Mouse (Mus musculus): Measurements from ENCODE around the gene Cubn. TPM values are rescaled to one million over a fixed set of nuclear protein-coding genes. Genes with fewer than 3 reads are reported as not detected.

Cubn gene
- polyA plus RNA-seq, 1 experiment = 0.23 TPM

GRCm38 (mm10) chr2:13451495-13452491 lies 39.8 kb downstream of the Cubn start:
- H3K36me3 ChIP-seq (ENCODE audit: control insufficient read depth, insufficient read depth) = no peaks in the 10 kb centered on the region
- no peak for TF ChIP-seq POLR2AphosphoS2 (IDR thresholded peaks at IDR 0.05; ENCODE audit: insufficient read length, low read depth)
- no peak for TF ChIP-seq REST (IDR thresholded peaks at IDR 0.05; ENCODE audit: insufficient read depth, insufficient read length)
- TF ChIP-seq POLR2A (IDR thresholded peaks at IDR 0.05; ENCODE audit: insufficient read length, low read depth) = no peak
- TF ChIP-seq TCF3 (IDR thresholded peaks at IDR 0.05; ENCODE audit: insufficient read length, low read depth) = no peak
- TF ChIP-seq MYOD1 (IDR thresholded peaks at IDR 0.05; ENCODE audit: control insufficient read depth in 1 of 3, insufficient read length in 2 of 3, low read depth in 2 of 3) = no peak
- TF ChIP-seq E2F4 (IDR thresholded peaks at IDR 0.05; ENCODE audit: insufficient read depth) = no peak
- no peak for TF ChIP-seq TCF12 (IDR thresholded peaks at IDR 0.05; ENCODE audit: insufficient read depth, poor library complexity, severe bottlenecking)
- no peak for TF ChIP-seq SRF (IDR thresholded peaks at IDR 0.05; ENCODE audit: control insufficient read depth, insufficient read length, low read depth)
- no peak for TF ChIP-seq USF1 (IDR thresholded peaks at IDR 0.05; ENCODE audit: low read depth)
- no peak for TF ChIP-seq CEBPB (IDR thresholded peaks at IDR 0.05; ENCODE audit: insufficient read depth, poor library complexity, severe bottlenecking)
- no peak for TF ChIP-seq MAX (IDR thresholded peaks at IDR 0.05; ENCODE audit: low read depth)
- no peak for TF ChIP-seq MYOG (IDR thresholded peaks at IDR 0.05; ENCODE audit: control insufficient read depth in 1 of 3, insufficient read depth in 1 of 3, insufficient read length in 2 of 3, low read depth in 2 of 3)
- H3K27me3 ChIP-seq (ENCODE audit: control insufficient read depth, insufficient read depth, insufficient read length) = no peaks in the 10 kb centered on the region
- no peak overlapping the region for H3ac ChIP-seq (ENCODE audit: control insufficient read depth, insufficient read length)
- no peak overlapping the region for H3K4me3 ChIP-seq
- H3K4me2 ChIP-seq (ENCODE audit: low read depth) = peak overlapping the region; percentile 39
- no peaks in the 10 kb centered on the region for H3K79me2 ChIP-seq (ENCODE audit: control insufficient read depth, insufficient read depth)

GRCm38 (mm10) chr2:13450895-13451294 lies 40.7 kb downstream of the Cubn start:
- H3K79me2 ChIP-seq (ENCODE audit: control insufficient read depth, insufficient read depth) = no peaks in the 10 kb centered on the region
- H3K36me3 ChIP-seq (ENCODE audit: control insufficient read depth, insufficient read depth) = no peaks in the 10 kb centered on the region
- H3K4me2 ChIP-seq (ENCODE audit: low read depth) = peak overlapping the region; percentile 39
- no peaks in the 10 kb centered on the region for H3K27me3 ChIP-seq (ENCODE audit: control insufficient read depth, insufficient read depth, insufficient read length)
- H3K4me3 ChIP-seq = no peak overlapping the region
- no peak overlapping the region for H3ac ChIP-seq (ENCODE audit: control insufficient read depth, insufficient read length)
- TF ChIP-seq TCF12 (IDR thresholded peaks at IDR 0.05; ENCODE audit: insufficient read depth, poor library complexity, severe bottlenecking) (no peak), REST (IDR thresholded peaks at IDR 0.05; ENCODE audit: insufficient read depth, insufficient read length) (no peak), CEBPB (IDR thresholded peaks at IDR 0.05; ENCODE audit: insufficient read depth, poor library complexity, severe bottlenecking) (0 out of 2 replicates have a peak, but pooled peaks have one; percentile 49), USF1 (IDR thresholded peaks at IDR 0.05; ENCODE audit: low read depth) (peak; percentile 92)

- Histone ChIP-seq H3K4me3 (no peak overlapping the region), H3ac (ENCODE audit: control insufficient read depth, insufficient read length) (no peak overlapping the region), H3K36me3 (ENCODE audit: control insufficient read depth, insufficient read depth) (no peaks in the 10 kb centered on the region), H3K4me2 (ENCODE audit: low read depth) (peak overlapping the region; percentile 39), H3K27me3 (ENCODE audit: control insufficient read depth, insufficient read depth, insufficient read length) (no peaks in the 10 kb centered on the region), H3K79me2 (ENCODE audit: control insufficient read depth, insufficient read depth) (no peaks in the 10 kb centered on the region)
- TF ChIP-seq E2F4 (IDR thresholded peaks at IDR 0.05; ENCODE audit: insufficient read depth) = no peak
- TF ChIP-seq POLR2AphosphoS2 (IDR thresholded peaks at IDR 0.05; ENCODE audit: insufficient read length, low read depth) = no peak
- TF ChIP-seq TCF3 (IDR thresholded peaks at IDR 0.05; ENCODE audit: insufficient read length, low read depth) = no peak
- TF ChIP-seq MYOD1 (IDR thresholded peaks at IDR 0.05; ENCODE audit: control insufficient read depth in 1 of 3, insufficient read length in 2 of 3, low read depth in 2 of 3) = no peak
- TF ChIP-seq TCF12 (IDR thresholded peaks at IDR 0.05; ENCODE audit: insufficient read depth, poor library complexity, severe bottlenecking) = no peak
- no peak for TF ChIP-seq MAX (IDR thresholded peaks at IDR 0.05; ENCODE audit: low read depth)
These were observed 41.1 kb downstream of the Cubn start for GRCm38 (mm10) chr2:13450470-13450869.

- TF ChIP-seq POLR2AphosphoS2 (IDR thresholded peaks at IDR 0.05; ENCODE audit: insufficient read length, low read depth) (no peak), REST (IDR thresholded peaks at IDR 0.05; ENCODE audit: insufficient read depth, insufficient read length) (no peak), MYOG (IDR thresholded peaks at IDR 0.05; ENCODE audit: control insufficient read depth in 1 of 3, insufficient read depth in 1 of 3, insufficient read length in 2 of 3, low read depth in 2 of 3) (no peak), E2F4 (IDR thresholded peaks at IDR 0.05; ENCODE audit: insufficient read depth) (no peak), CEBPB (IDR thresholded peaks at IDR 0.05; ENCODE audit: insufficient read depth, poor library complexity, severe bottlenecking) (no peak), TCF12 (IDR thresholded peaks at IDR 0.05; ENCODE audit: insufficient read depth, poor library complexity, severe bottlenecking) (no peak)
- H3ac ChIP-seq (ENCODE audit: control insufficient read depth, insufficient read length) = no peak overlapping the region
- no peaks in the 10 kb centered on the region for H3K79me2 ChIP-seq (ENCODE audit: control insufficient read depth, insufficient read depth)
- no peak overlapping the region for H3K4me3 ChIP-seq
- no peaks in the 10 kb centered on the region for H3K27me3 ChIP-seq (ENCODE audit: control insufficient read depth, insufficient read depth, insufficient read length)
- H3K4me2 ChIP-seq (ENCODE audit: low read depth) = no peak overlapping the region
- H3K36me3 ChIP-seq (ENCODE audit: control insufficient read depth, insufficient read depth) = no peaks in the 10 kb centered on the region
These were observed 46.5 kb downstream of the Cubn start for GRCm38 (mm10) chr2:13445156-13445555.

GRCm38 (mm10) chr2:13438983-13439382 lies 52.6 kb downstream of the Cubn start:
- TF ChIP-seq TCF3 (IDR thresholded peaks at IDR 0.05; ENCODE audit: insufficient read length, low read depth) (no peak), MYOG (IDR thresholded peaks at IDR 0.05; ENCODE audit: control insufficient read depth in 1 of 3, insufficient read depth in 1 of 3, insufficient read length in 2 of 3, low read depth in 2 of 3) (no peak)
- Histone ChIP-seq H3ac (ENCODE audit: control insufficient read depth, insufficient read length) (no peak overlapping the region), H3K27me3 (ENCODE audit: control insufficient read depth, insufficient read depth, insufficient read length) (no peaks in the 10 kb centered on the region), H3K36me3 (ENCODE audit: control insufficient read depth, insufficient read depth) (no peaks in the 10 kb centered on the region), H3K4me2 (ENCODE audit: low read depth) (no peak overlapping the region), H3K4me3 (no peak overlapping the region), H3K79me2 (ENCODE audit: control insufficient read depth, insufficient read depth) (no peaks in the 10 kb centered on the region)
